Mouse (Mus musculus): ENCODE results near the gene Slc7a10. TPM values are rescaled to one million over a fixed set of nuclear protein-coding genes. Genes with fewer than 3 reads are reported as not detected.

The Slc7a10 gene
- polyA plus RNA-seq, 1 experiment from 2014 or later, result 1.8 TPM

- 81% methylated on average over 12 of the region's 12 CpGs for WGBS
Observed at GRCm38 (mm10) chr7:35198981-35199754, 13.0 kb downstream of the Slc7a10 start.

GRCm38 (mm10) chr7:35199755-35200154, 13.6 kb downstream of the Slc7a10 start:
- no peaks in the 10 kb centered on the region for H3K4me1 ChIP-seq (ENCODE audit: insufficient read depth)
- H3K36me3 ChIP-seq (ENCODE audit: insufficient read depth), result peaks cover 42% of the 10 kb centered on the region; the same call in 1 of the 2 replicates
- ATAC-seq (ENCODE audit: insufficient read depth), result peak; percentile 57
- DNase-seq, result peak; percentile 78
- TF ChIP-seq CTCF (IDR thresholded peaks at IDR 0.05; ENCODE audit: low read depth), result no peak
- H3K4me2 ChIP-seq, result no peak overlapping the region
- H3K9me3 ChIP-seq (ENCODE audit: low read depth, low read length), result no peaks in the 10 kb centered on the region
- H3K4me3 ChIP-seq (ENCODE audit: low read depth, low read length), result no peak overlapping the region
- H3K27ac ChIP-seq (ENCODE audit: low read depth), result no peak overlapping the region
- H3K27me3 ChIP-seq (ENCODE audit: insufficient read depth, low read length), result no peaks in the 10 kb centered on the region
- H3K9ac ChIP-seq, result no peak overlapping the region

More at GRCm38 (mm10) chr7:35198981-35199754, 13.0 kb downstream of the Slc7a10 start:
- Histone ChIP-seq H3K27ac (ENCODE audit: low read depth) (no peak overlapping the region), H3K4me3 (ENCODE audit: low read depth, low read length) (no peak overlapping the region), H3K36me3 (ENCODE audit: insufficient read depth) (peaks cover 37% of the 10 kb centered on the region; the same call in 1 of the 2 replicates), H3K4me1 (ENCODE audit: insufficient read depth) (no peaks in the 10 kb centered on the region), H3K27me3 (ENCODE audit: insufficient read depth, low read length) (no peaks in the 10 kb centered on the region), H3K4me2 (no peak overlapping the region), H3K9ac (no peak overlapping the region), H3K9me3 (ENCODE audit: low read depth, low read length) (no peaks in the 10 kb centered on the region)
- DNase-seq, result peak; percentile 50
- peak; percentile 45; the same call in 1 of the 2 replicates for ATAC-seq (ENCODE audit: insufficient read depth)
- TF ChIP-seq CTCF (IDR thresholded peaks at IDR 0.05; ENCODE audit: low read depth), result no peak

- 88% methylated on average over 4 of the region's 4 CpGs for whole genome bisulfite sequencing
- Histone ChIP-seq H3K27me3 (ENCODE audit: insufficient read depth, low read length) (no peaks in the 10 kb centered on the region), H3K4me1 (ENCODE audit: insufficient read depth) (0 out of 2 replicates have a peak, but pooled peaks cover 4% of the 10 kb centered on the region), H3K9ac (no peak overlapping the region), H3K4me3 (ENCODE audit: low read depth, low read length) (no peak overlapping the region), H3K4me2 (no peak overlapping the region), H3K36me3 (ENCODE audit: insufficient read depth) (peaks cover 9% of the 10 kb centered on the region; the same call in 1 of the 2 replicates), H3K9me3 (ENCODE audit: low read depth, low read length) (no peaks in the 10 kb centered on the region), H3K27ac (ENCODE audit: low read depth) (no peak overlapping the region)
- no peak for TF ChIP-seq CTCF (IDR thresholded peaks at IDR 0.05; ENCODE audit: low read depth)
- no peak for ATAC-seq (ENCODE audit: insufficient read depth)
- DNase-seq, result no peak
Observed at GRCm38 (mm10) chr7:35211791-35212190, 25.6 kb downstream of the Slc7a10 start.

GRCm38 (mm10) chr7:35214442-35215222, 28.4 kb downstream of the Slc7a10 start:
- DNase-seq (peak; percentile 61), ATAC-seq (ENCODE audit: insufficient read depth) (peak; percentile 59)
- H3K4me3 ChIP-seq (ENCODE audit: low read depth, low read length), result peak overlapping the region; percentile 61
- no peak for TF ChIP-seq CTCF (IDR thresholded peaks at IDR 0.05; ENCODE audit: low read depth)
- H3K4me1 ChIP-seq (ENCODE audit: insufficient read depth), result 0 out of 2 replicates have a peak, but pooled peaks cover 4% of the 10 kb centered on the region
- peak overlapping the region; percentile 71 for H3K9ac ChIP-seq
- peaks cover 9% of the 10 kb centered on the region; the same call in 1 of the 2 replicates for H3K36me3 ChIP-seq (ENCODE audit: insufficient read depth)
- WGBS, result under 1% methylated on average over 62 of the region's 79 CpGs
- no peaks in the 10 kb centered on the region for H3K9me3 ChIP-seq (ENCODE audit: low read depth, low read length)
- no peaks in the 10 kb centered on the region for H3K27me3 ChIP-seq (ENCODE audit: insufficient read depth, low read length)
- H3K4me2 ChIP-seq, result peak overlapping the region; percentile 82
- no peak overlapping the region; the same call in 1 of the 2 replicates for H3K27ac ChIP-seq (ENCODE audit: low read depth)

GRCm38 (mm10) chr7:35215225-35215624, 29.0 kb downstream of the Slc7a10 start, which contains the start of gene Lrp3:
Lrp3 (minus strand) TSS chr7:35215498.
- no peak for TF ChIP-seq CTCF (IDR thresholded peaks at IDR 0.05; ENCODE audit: low read depth)
- H3K4me2 ChIP-seq, result peak within 1 kb of the TSS; percentile 82
- no peak within 1 kb of the TSS; the same call in 1 of the 2 replicates for H3K27ac ChIP-seq (ENCODE audit: low read depth)
- ATAC-seq (ENCODE audit: insufficient read depth), result peak; percentile 95
- peak; percentile 91 for DNase-seq
- H3K27me3 ChIP-seq (ENCODE audit: insufficient read depth, low read length), result no peaks in the 10 kb centered on the region
- H3K36me3 ChIP-seq (ENCODE audit: insufficient read depth), result peaks cover 9% of the 10 kb centered on the region; the same call in 1 of the 2 replicates
- H3K4me3 ChIP-seq (ENCODE audit: low read depth, low read length), result peak within 1 kb of the TSS; percentile 61
- 1% methylated on average over 46 of the region's 53 CpGs for WGBS
- H3K4me1 ChIP-seq (ENCODE audit: insufficient read depth), result 0 out of 2 replicates have a peak, but pooled peaks cover 4% of the 10 kb centered on the region
- no peaks in the 10 kb centered on the region for H3K9me3 ChIP-seq (ENCODE audit: low read depth, low read length)
- peak within 1 kb of the TSS; percentile 71 for H3K9ac ChIP-seq

GRCm38 (mm10) chr7:35215731-35216130, 29.5 kb downstream of the Slc7a10 start:
- no peaks in the 10 kb centered on the region for H3K9me3 ChIP-seq (ENCODE audit: low read depth, low read length)
- DNase-seq (no peak), ATAC-seq (ENCODE audit: insufficient read depth) (no peak)
- 0 out of 2 replicates have a peak, but pooled peaks cover 4% of the 10 kb centered on the region for H3K4me1 ChIP-seq (ENCODE audit: insufficient read depth)
- H3K4me2 ChIP-seq, result peak overlapping the region; percentile 82
- peak overlapping the region; percentile 61 for H3K4me3 ChIP-seq (ENCODE audit: low read depth, low read length)
- H3K27ac ChIP-seq (ENCODE audit: low read depth), result no peak overlapping the region
- no peaks in the 10 kb centered on the region for H3K27me3 ChIP-seq (ENCODE audit: insufficient read depth, low read length)
- peaks cover 9% of the 10 kb centered on the region; the same call in 1 of the 2 replicates for H3K36me3 ChIP-seq (ENCODE audit: insufficient read depth)
- 39% methylated on average over 5 of the region's 5 CpGs for WGBS
- H3K9ac ChIP-seq, result peak overlapping the region; percentile 71
- no peak for TF ChIP-seq CTCF (IDR thresholded peaks at IDR 0.05; ENCODE audit: low read depth)
